Mouse (Mus musculus): ENCODE measurements around the gene Gm17490. TPM values are rescaled to one million over a fixed set of nuclear protein-coding genes. Genes with fewer than 3 reads are reported as not detected.

Gene Gm17490
- polyA plus RNA-seq, 1 experiment from 2014 or later: not detected

DNA sequence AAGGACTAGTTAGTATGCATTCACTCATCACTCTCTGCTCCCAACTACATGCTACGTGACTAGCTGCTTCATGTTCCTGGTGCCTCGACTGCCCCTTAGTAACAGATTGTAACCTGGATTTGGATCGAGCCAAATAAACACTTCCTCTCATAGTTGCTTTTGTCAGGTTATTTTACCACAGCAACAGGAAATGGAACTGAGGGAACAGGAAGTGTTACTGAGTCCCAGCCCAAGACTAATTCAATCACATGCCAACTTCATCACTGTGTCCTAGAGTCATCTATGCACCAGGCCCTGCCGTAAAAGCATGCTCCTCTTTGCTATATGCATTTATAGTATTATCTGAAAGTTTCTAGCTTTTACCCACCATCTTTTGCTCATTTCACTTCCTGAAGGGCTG is 38.1 kb downstream of the Gm17490 start:
- H3K36me3 ChIP-seq: peaks cover 95% of the 10 kb centered on the region

DNA sequence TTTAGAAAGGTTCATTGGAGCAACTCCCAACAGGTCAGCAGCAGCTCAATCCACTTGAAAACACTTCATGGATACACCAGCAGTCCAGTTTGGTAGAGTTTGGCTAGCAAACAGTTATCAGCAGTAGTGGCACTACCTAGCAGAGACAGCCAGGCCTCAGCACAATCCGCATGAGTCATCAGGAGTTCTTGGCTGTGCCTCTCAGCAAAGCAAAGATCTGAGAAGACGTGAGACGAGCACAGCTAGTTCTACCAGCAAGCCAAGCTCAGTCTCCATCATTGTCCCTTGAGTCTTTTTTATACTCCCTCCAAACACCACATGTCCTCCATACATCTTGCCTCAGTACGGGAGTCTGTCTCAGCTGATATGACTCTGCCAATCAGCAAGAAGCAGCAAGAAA is 46.7 kb downstream of the Gm17490 start:
- Histone ChIP-seq H3K27me3 (no peaks in the 10 kb centered on the region), H3K9ac (no peak overlapping the region), H3K4me2 (no peak overlapping the region), H3K4me3 (replicated peaks) (no peak overlapping the region), H3K27ac (no peak overlapping the region), H3K9me3 (replicated peaks) (no peaks in the 10 kb centered on the region), H3K36me3 (peaks cover 21% of the 10 kb centered on the region), H3K4me1 (replicated peaks) (no peaks in the 10 kb centered on the region)
- DNase-seq: no peak
- no peak for ATAC-seq (ENCODE audit: low read depth)
- 81% methylated on average over 4 of the region's 4 CpGs for WGBS (ENCODE audit: insufficient replicate concordance)

More for the DNA sequence above, 38.1 kb downstream of the Gm17490 start:
- WGBS (ENCODE audit: insufficient replicate concordance): 74% methylated on average over 4 of the region's 4 CpGs
- no peak for ATAC-seq (ENCODE audit: low read depth)
- Histone ChIP-seq H3K4me2 (no peak overlapping the region), H3K9me3 (replicated peaks) (no peaks in the 10 kb centered on the region), H3K27ac (no peak overlapping the region), H3K4me1 (replicated peaks) (no peaks in the 10 kb centered on the region), H3K9ac (no peak overlapping the region), H3K4me3 (replicated peaks) (no peak overlapping the region), H3K27me3 (no peaks in the 10 kb centered on the region)
- DNase-seq: no peak

DNA sequence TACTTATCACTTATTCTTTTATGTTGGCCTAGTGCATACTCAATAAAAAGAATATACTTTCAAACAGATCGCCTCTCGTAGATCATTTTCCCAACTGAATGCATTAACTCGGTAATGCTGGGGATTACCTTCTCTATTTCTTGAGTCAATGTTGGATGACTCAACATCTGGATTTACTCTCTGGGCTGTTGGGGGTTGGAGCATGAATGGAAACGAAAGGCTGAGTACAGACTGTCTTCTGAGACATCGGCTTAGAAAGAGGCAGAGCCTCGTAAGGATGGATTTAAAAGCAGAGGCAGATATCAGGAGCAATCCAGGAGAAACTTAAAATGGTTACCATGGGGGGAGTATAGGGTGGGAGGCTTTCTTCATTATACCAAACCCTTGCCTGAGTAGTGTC is 47.9 kb downstream of the Gm17490 start:
- Histone ChIP-seq H3K36me3 (peaks cover 11% of the 10 kb centered on the region), H3K27ac (no peak overlapping the region), H3K4me2 (no peak overlapping the region), H3K4me1 (replicated peaks) (no peaks in the 10 kb centered on the region), H3K9me3 (replicated peaks) (no peaks in the 10 kb centered on the region), H3K4me3 (replicated peaks) (no peak overlapping the region), H3K9ac (no peak overlapping the region), H3K27me3 (no peaks in the 10 kb centered on the region)
- no peak for ATAC-seq (ENCODE audit: low read depth)
- WGBS (ENCODE audit: insufficient replicate concordance): 74% methylated on average over 6 of the region's 6 CpGs
- DNase-seq: no peak

Other genes starting within 250 kb of the Gm17490 start
- 7.2 and 8.5 TPM in 2 replicates for gene Pfkfb3, start 72.2 kb downstream of the Gm17490 start, polyA plus RNA-seq (2015; fragmentation: Nextera tagmentation; extraction: Ambion mirVana)
- 76.9 and 93.6 TPM in 2 replicates for gene Rbm17, start 22.1 kb downstream of the Gm17490 start, polyA plus RNA-seq (2015; fragmentation: Nextera tagmentation; extraction: Ambion mirVana)
- not detected in 2 replicates for gene Il2ra, start 16.5 kb upstream of the Gm17490 start, polyA plus RNA-seq (2015; fragmentation: Nextera tagmentation; extraction: Ambion mirVana)
- 2.7 and 2.8 TPM in 2 replicates for gene Il15ra, start 79.0 kb upstream of the Gm17490 start, polyA plus RNA-seq (2015; fragmentation: Nextera tagmentation; extraction: Ambion mirVana)
- 26.8 and 33.2 TPM in 2 replicates for gene Fbh1, start 151.3 kb upstream of the Gm17490 start, polyA plus RNA-seq (2015; fragmentation: Nextera tagmentation; extraction: Ambion mirVana)
- gene Ankrd16, start 151.6 kb upstream of the Gm17490 start, polyA plus RNA-seq (2015; fragmentation: Nextera tagmentation; extraction: Ambion mirVana): 10.1 and 10.4 TPM in 2 replicates

Measured in liver, embryonic 13.5 days (tissue).